Mouse (Mus musculus): ENCODE measurements around the gene Gm45213.
A peak's percentile ranks its signal among the peaks of the same experiment; 100 is the strongest.

The Gm45213 gene

GRCm38 (mm10) chr7:66107206-66107605 lies 63.8 kb downstream of the Gm45213 start:
- DNase-seq (ENCODE audit: low spot score) = no peak

GRCm38 (mm10) chr7:66107930-66108329 lies 64.5 kb downstream of the Gm45213 start:
- peak; percentile 59 for DNase-seq (ENCODE audit: low spot score)

GRCm38 (mm10) chr7:66108961-66109854 lies 65.8 kb downstream of the Gm45213 start, which contains the start of gene Chsy1:
Gene Chsy1 (plus strand): TSS chr7:66109515.
- DNase-seq (ENCODE audit: low spot score) = peak; percentile 93

GRCm38 (mm10) chr7:66109855-66110635 lies 66.6 kb downstream of the Gm45213 start:
- peak; percentile 54 for DNase-seq (ENCODE audit: low spot score)

- DNase-seq (ENCODE audit: low spot score) = peak; percentile 53
Measured at GRCm38 (mm10) chr7:66110636-66111112, 67.3 kb downstream of the Gm45213 start.

GRCm38 (mm10) chr7:66111211-66111610 lies 67.8 kb downstream of the Gm45213 start:
- DNase-seq (ENCODE audit: low spot score) = no peak
